Mouse (Mus musculus) stomach, postnatal 0 days (tissue): ENCODE measurements around the gene Sdk2. TPM values are rescaled to one million over a fixed set of nuclear protein-coding genes. Genes with fewer than 3 reads are reported as not detected.

ENCODE experiments used
- ATAC-seq: fragments of 200-750 bp; cut with Nextera tagmentation; 2 replicates; pipeline ENCODE4 v1.8.0; 2017; ENCODE audit not compliant: low FRiP score, low TSS enrichment
- DNase-seq: peaks from one replicate; pipeline ENCODE4 v3.0.0-alpha.2; 2016; ENCODE audit warnings: low spot score
- H3K27ac ChIP-seq: fragments of 300-500 bp; sonication (generic); replicated peaks from 2 replicates; pipeline ENCODE4 v1.5.1; 2014; ENCODE audit warnings: mild to moderate bottlenecking, control low read depth
- H3K27me3 ChIP-seq: fragments of 300-500 bp; sonication (generic); 2 replicates; pipeline ENCODE4 v1.6.1; 2014; ENCODE audit warnings: low read length; ENCODE audit not compliant: control insufficient read depth, insufficient read depth
- H3K36me3 ChIP-seq: fragments of 300-500 bp; sonication (generic); 2 replicates; pipeline ENCODE4 v1.6.1; 2014; ENCODE audit warnings: low read length, mixed read lengths; ENCODE audit not compliant: control insufficient read depth, insufficient read depth
- H3K4me1 ChIP-seq: fragments of 300-500 bp; sonication (generic); replicated peaks from 2 replicates; pipeline ENCODE4 v1.6.1; 2014; ENCODE audit warnings: antibody characterized with exemption; ENCODE audit not compliant: control insufficient read depth, insufficient read depth
- H3K4me2 ChIP-seq: fragments of 300-500 bp; sonication (generic); replicated peaks from 2 replicates; pipeline ENCODE4 v1.6.1; 2014; ENCODE audit warnings: low read depth, mild to moderate bottlenecking, control low read depth, moderate library complexity
- H3K4me3 ChIP-seq: fragments of 300-500 bp; sonication (generic); 2 replicates; pipeline ENCODE4 v1.5.1; 2014; ENCODE audit warnings: low read depth, low read length, control low read depth
- H3K9ac ChIP-seq: fragments of 300-500 bp; sonication (generic); 2 replicates; pipeline ENCODE4 v1.6.1; 2014; ENCODE audit warnings: mild to moderate bottlenecking, low read length, control low read depth, mixed read lengths
- H3K9me3 ChIP-seq: fragments of 300-500 bp; sonication (generic); 2 replicates; pipeline ENCODE4 v1.6.1; 2016; ENCODE audit warnings: low read length; ENCODE audit not compliant: control insufficient read depth
- CTCF ChIP-seq: IDR thresholded peaks from 2 replicates; pipeline ENCODE4 v1.5.1; 2016; ENCODE audit warnings: antibody characterized with exemption, low read depth, mild to moderate bottlenecking, moderate library complexity
- EP300 ChIP-seq: optimal IDR thresholded peaks from 2 replicates; pipeline ENCODE3; 2016; ENCODE audit warnings: antibody characterized with exemption
- WGBS: fragments of 180-500 bp; shearing (Covaris S2); extraction: QIAGEN DNeasy Blood & Tissue Kit; methylation state at CpG from one replicate; pipeline ENCODE4 v1.1.7; 2014; 5-methylcytosine and 5-hydroxymethylcytosine counted together
- polyA plus RNA-seq: library from polyadenylated mRNA; unstranded; fragments of >200 nt; fragmentation: Nextera tagmentation; extraction: Ambion mirVana; gene quantifications from 2 replicates; pipeline ENCODE4 v1.2.1, GENCODE M21; 2015

Sdk2 gene
- polyA plus RNA-seq, result 0.45 and 0.75 TPM in 2 replicates

DNA sequence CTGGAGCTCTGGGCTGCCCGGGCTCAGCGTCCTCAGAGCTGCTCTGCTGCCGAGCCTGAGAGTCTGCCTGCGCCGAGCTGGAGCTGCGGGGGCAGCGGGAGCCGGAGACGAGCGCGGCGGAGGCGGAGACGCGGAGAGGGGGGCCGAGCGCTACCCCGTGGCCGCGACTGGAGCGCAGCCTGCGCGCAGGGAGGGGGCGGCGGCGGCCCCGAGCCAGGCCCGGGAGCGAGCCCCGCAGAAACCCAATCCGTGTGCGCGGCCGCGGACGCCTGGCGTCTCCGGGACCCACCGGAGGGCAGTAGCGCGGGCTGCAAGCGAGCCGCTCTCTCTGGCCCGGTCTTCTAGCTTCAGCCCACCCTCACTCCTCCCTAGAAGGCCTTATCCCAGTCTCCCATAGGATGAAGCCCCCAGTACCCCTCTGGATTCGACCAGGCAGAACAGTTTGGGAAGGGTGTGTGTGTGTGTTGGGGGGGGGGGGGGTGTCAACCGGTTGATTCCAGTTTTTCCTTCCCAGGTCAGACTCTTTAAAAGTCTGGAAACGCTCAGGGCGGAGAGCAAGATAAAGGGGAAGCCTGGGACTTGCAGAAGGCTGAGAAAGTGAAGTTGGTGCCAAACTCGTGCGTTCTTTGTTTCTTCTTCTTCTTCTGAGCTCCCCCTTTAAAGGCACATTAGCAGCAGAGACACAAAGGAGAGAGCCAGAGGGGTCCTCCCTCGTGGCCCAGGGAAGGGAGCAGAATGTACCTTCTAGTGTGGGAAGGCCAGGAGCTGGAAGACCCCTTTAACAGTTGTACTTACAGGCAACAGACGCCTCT, at the start of gene Sdk2:
TSS of gene Sdk2 (minus strand) at position 96 of the 812 bp plus-strand sequence.
- H3K9me3 ChIP-seq, result no peaks in the 10 kb centered on the region
- peak within 1 kb of the TSS; percentile 58 for H3K4me3 ChIP-seq
- TF ChIP-seq CTCF, result peak; percentile 41; the same call in 1 of the 2 replicates
- no peak for TF ChIP-seq EP300
- H3K27ac ChIP-seq, result peak within 1 kb of the TSS; percentile 69
- H3K36me3 ChIP-seq, result no peaks in the 10 kb centered on the region
- peak within 1 kb of the TSS; percentile 95 for H3K4me2 ChIP-seq
- DNase-seq (peak; percentile 69), ATAC-seq (peak; percentile 63)
- no peaks in the 10 kb centered on the region for H3K27me3 ChIP-seq
- H3K9ac ChIP-seq, result peak within 1 kb of the TSS; percentile 65
- WGBS, result 6% methylated on average over 29 of the region's 52 CpGs
- H3K4me1 ChIP-seq, result peaks cover 3% of the 10 kb centered on the region; the same call in 1 of the 2 replicates

DNA sequence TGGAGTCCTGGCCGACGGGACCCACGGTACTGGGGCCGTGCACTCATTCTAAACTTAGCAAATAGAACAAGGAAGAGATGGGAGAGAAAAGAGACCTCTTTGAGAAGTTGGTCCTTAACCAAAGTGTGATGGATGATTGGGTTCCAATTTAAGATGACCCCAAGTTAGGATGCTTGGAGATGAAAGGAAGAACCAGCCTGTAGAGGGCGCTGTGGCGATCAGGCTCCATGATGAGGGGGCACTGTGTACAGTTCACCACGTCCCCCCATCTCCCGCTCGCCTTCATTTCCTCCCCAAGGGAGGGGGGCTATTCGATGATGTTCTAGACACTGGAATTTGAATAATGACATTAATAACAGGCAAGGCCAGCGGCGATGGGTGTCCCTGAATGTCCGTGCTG, 48.2 kb upstream of the Sdk2 start:
- H3K4me2 ChIP-seq, result no peak overlapping the region
- H3K27ac ChIP-seq, result no peak overlapping the region
- no peaks in the 10 kb centered on the region for H3K9me3 ChIP-seq
- no peaks in the 10 kb centered on the region for H3K27me3 ChIP-seq
- no peak for ATAC-seq
- no peak for TF ChIP-seq EP300
- no peak for TF ChIP-seq CTCF
- WGBS, result 80% methylated on average over 13 of the region's 13 CpGs
- no peaks in the 10 kb centered on the region for H3K4me1 ChIP-seq
- no peak overlapping the region for H3K9ac ChIP-seq
- H3K4me3 ChIP-seq, result no peak overlapping the region
- no peak for DNase-seq
- no peaks in the 10 kb centered on the region for H3K36me3 ChIP-seq

- H3K27me3 ChIP-seq, result no peaks in the 10 kb centered on the region
- 65% methylated on average over 12 of the region's 12 CpGs for WGBS
- no peak overlapping the region for H3K4me2 ChIP-seq
- H3K4me1 ChIP-seq, result no peaks in the 10 kb centered on the region
- no peak overlapping the region for H3K9ac ChIP-seq
- H3K9me3 ChIP-seq, result no peaks in the 10 kb centered on the region
- no peaks in the 10 kb centered on the region for H3K36me3 ChIP-seq
- ATAC-seq (no peak), DNase-seq (no peak)
- H3K4me3 ChIP-seq, result no peak overlapping the region
- no peak overlapping the region for H3K27ac ChIP-seq
- TF ChIP-seq CTCF, result peak; percentile 34
- no peak for TF ChIP-seq EP300
Observed at GRCm38 (mm10) chr11:114114674-114115073, 47.8 kb upstream of the Sdk2 start.

DNA sequence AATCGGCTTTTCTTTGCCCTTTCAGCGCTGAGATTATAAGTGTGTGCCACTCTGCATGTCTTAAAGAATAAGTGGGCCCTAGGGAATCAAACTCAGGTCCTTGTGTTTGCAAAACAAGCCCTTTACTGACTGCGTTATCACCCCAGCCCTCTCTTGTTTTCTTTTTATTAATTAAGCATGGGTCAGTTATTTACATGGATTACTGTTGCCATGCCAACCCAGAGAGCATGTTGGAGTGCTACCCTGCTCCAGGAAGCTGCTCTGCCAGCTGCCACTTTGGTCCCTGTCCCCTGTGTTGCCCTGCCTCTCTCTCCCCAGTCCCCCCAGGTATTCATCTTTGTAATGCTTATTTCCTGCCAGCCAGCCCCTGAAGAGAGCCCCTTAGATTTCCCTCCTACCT, 44.0 kb upstream of the Sdk2 start:
- Histone ChIP-seq H3K9me3 (no peaks in the 10 kb centered on the region), H3K36me3 (no peaks in the 10 kb centered on the region), H3K4me2 (no peak overlapping the region), H3K27ac (no peak overlapping the region), H3K4me1 (no peaks in the 10 kb centered on the region), H3K4me3 (no peak overlapping the region), H3K27me3 (no peaks in the 10 kb centered on the region), H3K9ac (no peak overlapping the region)
- ATAC-seq (no peak; the same call in 1 of the 2 replicates), DNase-seq (no peak)
- TF ChIP-seq CTCF, result no peak
- no peak for TF ChIP-seq EP300
- WGBS, result 67% methylated on average over 3 of the region's 3 CpGs

DNA sequence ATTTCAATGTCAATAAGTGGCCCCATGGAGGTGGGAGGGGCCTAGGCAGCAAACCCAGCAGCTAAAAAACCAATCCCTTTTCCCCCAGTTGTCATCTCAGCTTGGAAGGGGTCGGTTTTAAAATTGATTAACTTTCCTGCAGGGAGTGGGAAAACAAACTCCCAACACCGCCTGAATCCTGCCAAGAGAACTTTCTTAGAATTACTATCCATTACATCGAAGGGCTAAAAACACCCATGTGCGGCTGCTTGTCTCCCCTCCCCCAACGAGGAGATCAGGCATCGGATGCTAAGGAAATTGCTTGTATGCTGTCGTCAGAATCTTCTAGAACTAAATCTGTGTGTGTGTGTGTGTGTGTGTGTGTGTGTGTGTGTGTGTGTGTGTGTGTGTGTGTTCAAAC, 26.8 kb upstream of the Sdk2 start:
- Histone ChIP-seq H3K27me3 (no peaks in the 10 kb centered on the region), H3K27ac (no peak overlapping the region), H3K4me3 (no peak overlapping the region), H3K9me3 (no peaks in the 10 kb centered on the region), H3K4me1 (no peaks in the 10 kb centered on the region), H3K36me3 (no peaks in the 10 kb centered on the region), H3K9ac (no peak overlapping the region), H3K4me2 (no peak overlapping the region)
- ATAC-seq (no peak), DNase-seq (no peak)
- TF ChIP-seq EP300 (no peak), CTCF (no peak)
- WGBS, result 28% methylated on average over 7 of the region's 7 CpGs

- no peaks in the 10 kb centered on the region for H3K27me3 ChIP-seq
- DNase-seq, result no peak
- no peak overlapping the region for H3K9ac ChIP-seq
- ATAC-seq, result no peak
- H3K4me1 ChIP-seq, result no peaks in the 10 kb centered on the region
- WGBS, result 53% methylated on average over 7 of the region's 7 CpGs
- H3K4me2 ChIP-seq, result no peak overlapping the region
- H3K4me3 ChIP-seq, result no peak overlapping the region
- TF ChIP-seq EP300 (no peak), CTCF (no peak)
- H3K9me3 ChIP-seq, result no peaks in the 10 kb centered on the region
- no peaks in the 10 kb centered on the region for H3K36me3 ChIP-seq
- no peak overlapping the region for H3K27ac ChIP-seq
Observed at GRCm38 (mm10) chr11:114093175-114093574, 26.3 kb upstream of the Sdk2 start.
